Mouse (Mus musculus): ENCODE results near the gene Gm20388. TPM values are rescaled to one million over a fixed set of nuclear protein-coding genes. Genes with fewer than 3 reads are reported as not detected.

Gm20388 gene
- polyA plus RNA-seq, 2 experiments: 8.5 TPM; not detected in 1

GRCm38 (mm10) chr8:120216855-120217830 lies 306.5 kb downstream of the Gm20388 start:
- Histone ChIP-seq H3K9me3 (ENCODE audit: control insufficient read depth, low read length) (no peaks in the 10 kb centered on the region), H3K4me1 (replicated peaks; ENCODE audit: control insufficient read depth in 2 of 2, insufficient read depth in 2 of 2, low read length in 1 of 2) (0 out of 4 replicates have a peak, but pooled peaks cover 0 to 2% of the 10 kb centered on the region in 2 experiments), H3K27ac (no peak overlapping the region), H3K4me3 (ENCODE audit: insufficient read depth in 1 of 2, low read depth in 2 of 2, low read length in 2 of 2) (no peak overlapping the region), H3K27me3 (ENCODE audit: control insufficient read depth, insufficient read depth, low read length) (no peaks in the 10 kb centered on the region), H3K9ac (replicated peaks) (no peak overlapping the region), H3K36me3 (replicated peaks; ENCODE audit: control insufficient read depth, insufficient read depth, low read depth) (no peaks in the 10 kb centered on the region), H3K4me2 (ENCODE audit: low read depth) (no peak overlapping the region)
- TF ChIP-seq CTCF (IDR thresholded peaks at IDR 0.05; ENCODE audit: low read depth) (no peak), EP300 (IDR thresholded peaks at IDR 0.05; ENCODE audit: low read depth) (no peak)
- no peak for DNase-seq (ENCODE audit: low read depth in 3 of 3, low spot score in 3 of 3)
- WGBS (ENCODE audit: insufficient replicate concordance): 27% methylated on average over 13 of the region's 13 CpGs
- ATAC-seq (ENCODE audit: insufficient read depth): no peak

GRCm38 (mm10) chr8:120222548-120222947 lies 311.9 kb downstream of the Gm20388 start:
- DNase-seq (ENCODE audit: low read depth in 3 of 3, low spot score in 3 of 3) (no peak), ATAC-seq (ENCODE audit: insufficient read depth) (no peak)
- TF ChIP-seq CTCF (IDR thresholded peaks at IDR 0.05; ENCODE audit: low read depth) (no peak), EP300 (IDR thresholded peaks at IDR 0.05; ENCODE audit: low read depth) (no peak)
- Histone ChIP-seq H3K9me3 (ENCODE audit: control insufficient read depth, low read length) (no peaks in the 10 kb centered on the region), H3K36me3 (replicated peaks; ENCODE audit: control insufficient read depth, insufficient read depth, low read depth) (no peaks in the 10 kb centered on the region), H3K4me2 (ENCODE audit: low read depth) (no peak overlapping the region), H3K4me1 (replicated peaks; ENCODE audit: control insufficient read depth in 2 of 2, insufficient read depth in 2 of 2, low read length in 1 of 2) (no peaks in the 10 kb centered on the region), H3K27me3 (ENCODE audit: control insufficient read depth, insufficient read depth, low read length) (peaks cover 5% of the 10 kb centered on the region), H3K27ac (no peak overlapping the region), H3K4me3 (ENCODE audit: insufficient read depth in 1 of 2, low read depth in 2 of 2, low read length in 2 of 2) (no peak overlapping the region), H3K9ac (replicated peaks) (no peak overlapping the region)
- 49% methylated on average over 11 of the region's 11 CpGs for WGBS (ENCODE audit: insufficient replicate concordance)

GRCm38 (mm10) chr8:120224521-120225420 lies 314.1 kb downstream of the Gm20388 start:
- no peaks in the 10 kb centered on the region for H3K4me1 ChIP-seq (replicated peaks; ENCODE audit: control insufficient read depth in 2 of 2, insufficient read depth in 2 of 2, low read length in 1 of 2)
- 37% methylated on average over 11 of the region's 11 CpGs for WGBS (ENCODE audit: insufficient replicate concordance)
- TF ChIP-seq EP300 (IDR thresholded peaks at IDR 0.05; ENCODE audit: low read depth): no peak
- TF ChIP-seq CTCF (IDR thresholded peaks at IDR 0.05; ENCODE audit: low read depth): no peak
- DNase-seq (ENCODE audit: low read depth in 3 of 3, low spot score in 3 of 3) (no peak), ATAC-seq (ENCODE audit: insufficient read depth) (no peak)
- no peak overlapping the region for H3K27ac ChIP-seq
- no peak overlapping the region for H3K4me2 ChIP-seq (ENCODE audit: low read depth)
- H3K27me3 ChIP-seq (ENCODE audit: control insufficient read depth, insufficient read depth, low read length): peaks cover 27% of the 10 kb centered on the region
- no peaks in the 10 kb centered on the region for H3K36me3 ChIP-seq (replicated peaks; ENCODE audit: control insufficient read depth, insufficient read depth, low read depth)
- H3K4me3 ChIP-seq (ENCODE audit: insufficient read depth in 1 of 2, low read depth in 2 of 2, low read length in 2 of 2): no peak overlapping the region
- no peaks in the 10 kb centered on the region for H3K9me3 ChIP-seq (ENCODE audit: control insufficient read depth, low read length)
- no peak overlapping the region for H3K9ac ChIP-seq (replicated peaks)

- TF ChIP-seq EP300 (IDR thresholded peaks at IDR 0.05; ENCODE audit: low read depth) (no peak), CTCF (IDR thresholded peaks at IDR 0.05; ENCODE audit: low read depth) (no peak)
- ATAC-seq (ENCODE audit: insufficient read depth) (no peak), DNase-seq (ENCODE audit: low read depth in 3 of 3, low spot score in 3 of 3) (no peak)
- H3K4me1 ChIP-seq (replicated peaks; ENCODE audit: control insufficient read depth in 2 of 2, insufficient read depth in 2 of 2, low read length in 1 of 2): no peaks in the 10 kb centered on the region
- no peaks in the 10 kb centered on the region for H3K9me3 ChIP-seq (ENCODE audit: control insufficient read depth, low read length)
- no peaks in the 10 kb centered on the region for H3K36me3 ChIP-seq (replicated peaks; ENCODE audit: control insufficient read depth, insufficient read depth, low read depth)
- WGBS (ENCODE audit: insufficient replicate concordance): 33% methylated on average over 10 of the region's 10 CpGs
- peaks cover 35% of the 10 kb centered on the region for H3K27me3 ChIP-seq (ENCODE audit: control insufficient read depth, insufficient read depth, low read length)
- H3K4me3 ChIP-seq (ENCODE audit: insufficient read depth in 1 of 2, low read depth in 2 of 2, low read length in 2 of 2): no peak overlapping the region
- H3K9ac ChIP-seq (replicated peaks): no peak overlapping the region
- H3K27ac ChIP-seq: no peak overlapping the region
- no peak overlapping the region for H3K4me2 ChIP-seq (ENCODE audit: low read depth)
These were observed 314.9 kb downstream of the Gm20388 start for GRCm38 (mm10) chr8:120225421-120226151.

All from liver, embryonic 14.5 days (tissue).